Mouse (Mus musculus) midbrain, embryonic 10.5 days (tissue): Measurements from ENCODE around the gene C530008M17Rik. TPM values are rescaled to one million over a fixed set of nuclear protein-coding genes. Genes with fewer than 3 reads are reported as not detected.
A peak's percentile ranks its signal among the peaks of the same experiment; 100 is the strongest.

ENCODE experiments used
- DNase-seq: peaks from one replicate; pipeline ENCODE4 v3.0.0-alpha.2; 2017; ENCODE audit warnings: low spot score
- H3K27ac ChIP-seq: fragments of 300-500 bp; sonication (generic); replicated peaks from 2 replicates; pipeline ENCODE4 v1.5.1; 2016; ENCODE audit warnings: mild to moderate bottlenecking
- H3K27me3 ChIP-seq: fragments of 300-500 bp; sonication (generic); 2 replicates; pipeline ENCODE4 v1.6.1; 2016; ENCODE audit warnings: low read depth, mild to moderate bottlenecking; ENCODE audit not compliant: poor library complexity, severe bottlenecking
- H3K36me3 ChIP-seq: fragments of 300-500 bp; sonication (generic); 2 replicates; pipeline ENCODE4 v1.6.1; 2016; ENCODE audit warnings: mild to moderate bottlenecking, moderate library complexity
- H3K4me1 ChIP-seq: fragments of 300-500 bp; sonication (generic); 2 replicates; pipeline ENCODE4 v1.6.1; 2016
- H3K4me3 ChIP-seq: fragments of 300-500 bp; sonication (generic); 2 replicates; pipeline ENCODE4 v1.5.1; 2016; ENCODE audit warnings: mild to moderate bottlenecking, moderate library complexity
- H3K9me3 ChIP-seq: fragments of 300-500 bp; sonication (generic); replicated peaks from 2 replicates; pipeline ENCODE4 v1.6.1; 2016; ENCODE audit warnings: mild to moderate bottlenecking
- WGBS: fragments of 180-500 bp; shearing (Covaris S2); methylation state at CpG from one replicate; pipeline ENCODE4 v1.1.7; 2016; 5-methylcytosine and 5-hydroxymethylcytosine counted together
- polyA plus RNA-seq: library from polyadenylated mRNA; unstranded; fragments of >200 nt; fragmentation: Nextera tagmentation; extraction: Ambion mirVana; gene quantifications from 2 replicates; pipeline ENCODE4 v1.2.1, GENCODE M21; 2016

Gene C530008M17Rik
- polyA plus RNA-seq, 1 experiment from 2014 or later, result 31.5 TPM

GRCm38 (mm10) chr5:76726518-76727103 is 70.3 kb downstream of the C530008M17Rik start:
- Histone ChIP-seq H3K9me3 (peaks cover 19% of the 10 kb centered on the region), H3K36me3 (peaks cover 68% of the 10 kb centered on the region), H3K27me3 (no peaks in the 10 kb centered on the region), H3K4me3 (no peak overlapping the region), H3K27ac (no peak overlapping the region), H3K4me1 (no peaks in the 10 kb centered on the region)
- DNase-seq, result no peak
- WGBS, result 93% methylated on average over 8 of the region's 8 CpGs

GRCm38 (mm10) chr5:76733055-76733641 is 76.8 kb downstream of the C530008M17Rik start:
- 89% methylated on average over 6 of the region's 6 CpGs for WGBS
- H3K9me3 ChIP-seq, result no peaks in the 10 kb centered on the region
- no peaks in the 10 kb centered on the region for H3K4me1 ChIP-seq
- no peak for DNase-seq
- H3K27ac ChIP-seq, result no peak overlapping the region
- peaks cover 17% of the 10 kb centered on the region for H3K36me3 ChIP-seq
- H3K27me3 ChIP-seq, result no peaks in the 10 kb centered on the region
- no peak overlapping the region for H3K4me3 ChIP-seq

- WGBS, result 94% methylated on average over 6 of the region's 6 CpGs
These were observed 85.2 kb downstream of the C530008M17Rik start for GRCm38 (mm10) chr5:76741463-76741862.

GRCm38 (mm10) chr5:76742076-76742475 is 85.8 kb downstream of the C530008M17Rik start:
- Histone ChIP-seq H3K27ac (no peak overlapping the region), H3K4me3 (no peak overlapping the region), H3K36me3 (peaks cover 58% of the 10 kb centered on the region), H3K4me1 (no peaks in the 10 kb centered on the region), H3K27me3 (no peaks in the 10 kb centered on the region), H3K9me3 (no peaks in the 10 kb centered on the region)
- 96% methylated on average over 6 of the region's 6 CpGs for WGBS
- no peak for DNase-seq

More at GRCm38 (mm10) chr5:76741463-76741862, 85.2 kb downstream of the C530008M17Rik start:
- no peaks in the 10 kb centered on the region for H3K27me3 ChIP-seq
- H3K36me3 ChIP-seq, result peaks cover 60% of the 10 kb centered on the region
- H3K4me3 ChIP-seq, result no peak overlapping the region
- H3K27ac ChIP-seq, result no peak overlapping the region
- no peaks in the 10 kb centered on the region for H3K4me1 ChIP-seq
- H3K9me3 ChIP-seq, result no peaks in the 10 kb centered on the region
- DNase-seq, result no peak

GRCm38 (mm10) chr5:76744737-76745209 is 88.5 kb downstream of the C530008M17Rik start:
- no peaks in the 10 kb centered on the region for H3K27me3 ChIP-seq
- no peak overlapping the region for H3K4me3 ChIP-seq
- H3K36me3 ChIP-seq, result peaks cover 41% of the 10 kb centered on the region
- no peak overlapping the region for H3K27ac ChIP-seq
- no peaks in the 10 kb centered on the region for H3K4me1 ChIP-seq
- H3K9me3 ChIP-seq, result no peaks in the 10 kb centered on the region
- DNase-seq, result no peak
- WGBS, result 92% methylated on average over 9 of the region's 9 CpGs

GRCm38 (mm10) chr5:76747851-76748250 is 91.5 kb downstream of the C530008M17Rik start:
- no peak overlapping the region for H3K4me3 ChIP-seq
- no peaks in the 10 kb centered on the region for H3K9me3 ChIP-seq
- no peaks in the 10 kb centered on the region for H3K27me3 ChIP-seq
- H3K36me3 ChIP-seq, result peaks cover 13% of the 10 kb centered on the region
- H3K4me1 ChIP-seq, result peaks cover 15% of the 10 kb centered on the region
- WGBS, result 69% methylated on average over 7 of the region's 7 CpGs
- DNase-seq, result no peak
- H3K27ac ChIP-seq, result no peak overlapping the region

GRCm38 (mm10) chr5:76752351-76752750 is 96.0 kb downstream of the C530008M17Rik start:
- Histone ChIP-seq H3K36me3 (no peaks in the 10 kb centered on the region), H3K27me3 (no peaks in the 10 kb centered on the region), H3K9me3 (no peaks in the 10 kb centered on the region), H3K4me1 (peaks cover 15% of the 10 kb centered on the region), H3K4me3 (no peak overlapping the region), H3K27ac (peak overlapping the region; percentile 19; the same call in 1 of the 2 replicates)
- DNase-seq, result no peak
- WGBS, result 53% methylated on average over 5 of the region's 5 CpGs

GRCm38 (mm10) chr5:76760349-76760748 is 104.0 kb downstream of the C530008M17Rik start:
- WGBS, result 78% methylated on average over 3 of the region's 3 CpGs
- Histone ChIP-seq H3K4me1 (peaks cover 26% of the 10 kb centered on the region), H3K36me3 (peaks cover 34% of the 10 kb centered on the region), H3K4me3 (no peak overlapping the region), H3K9me3 (no peaks in the 10 kb centered on the region), H3K27ac (0 out of 2 replicates have a peak overlapping the region, but pooled peaks have one; percentile 13), H3K27me3 (no peaks in the 10 kb centered on the region)
- no peak for DNase-seq

GRCm38 (mm10) chr5:76762030-76762698 is 105.9 kb downstream of the C530008M17Rik start:
- Histone ChIP-seq H3K27ac (peak overlapping the region; percentile 69), H3K4me3 (no peak overlapping the region), H3K9me3 (peaks cover 8% of the 10 kb centered on the region), H3K36me3 (peaks cover 52% of the 10 kb centered on the region), H3K4me1 (peaks cover 26% of the 10 kb centered on the region), H3K27me3 (no peaks in the 10 kb centered on the region)
- no peak for DNase-seq
- 75% methylated on average over 14 of the region's 14 CpGs for WGBS

GRCm38 (mm10) chr5:76763148-76763701 is 106.9 kb downstream of the C530008M17Rik start:
- WGBS, result 72% methylated on average over 10 of the region's 10 CpGs
- Histone ChIP-seq H3K27me3 (no peaks in the 10 kb centered on the region), H3K4me3 (no peak overlapping the region), H3K9me3 (peaks cover 8% of the 10 kb centered on the region), H3K36me3 (peaks cover 62% of the 10 kb centered on the region), H3K4me1 (peaks cover 26% of the 10 kb centered on the region), H3K27ac (peak overlapping the region; percentile 69)
- peak; percentile 22 for DNase-seq

- Histone ChIP-seq H3K4me1 (peaks cover 26% of the 10 kb centered on the region), H3K27me3 (no peaks in the 10 kb centered on the region), H3K9me3 (peaks cover 8% of the 10 kb centered on the region), H3K4me3 (no peak overlapping the region), H3K27ac (peak overlapping the region; percentile 69), H3K36me3 (peaks cover 66% of the 10 kb centered on the region)
- DNase-seq, result no peak
- WGBS, result 85% methylated on average over 6 of the region's 6 CpGs
These were observed 107.4 kb downstream of the C530008M17Rik start for GRCm38 (mm10) chr5:76763731-76764130.

- Histone ChIP-seq H3K27me3 (no peaks in the 10 kb centered on the region), H3K36me3 (peaks cover 55% of the 10 kb centered on the region), H3K9me3 (peaks cover 8% of the 10 kb centered on the region), H3K4me1 (no peaks in the 10 kb centered on the region), H3K27ac (no peak overlapping the region), H3K4me3 (no peak overlapping the region)
- 80% methylated on average over 3 of the region's 3 CpGs for WGBS
- DNase-seq, result no peak
These were observed 112.7 kb downstream of the C530008M17Rik start for GRCm38 (mm10) chr5:76769014-76769413.
